Mouse (Mus musculus) hindlimb bud, embryonic 11.5 days (tissue): Measurements from ENCODE around the gene Krt8.

Experiments
- DNase-seq: peaks from one replicate; pipeline ENCODE4 v3.0.0-alpha.2; 2012; ENCODE audit warnings: low read depth, low spot score; ENCODE audit errors: extremely low spot score

The Krt8 gene

DNA sequence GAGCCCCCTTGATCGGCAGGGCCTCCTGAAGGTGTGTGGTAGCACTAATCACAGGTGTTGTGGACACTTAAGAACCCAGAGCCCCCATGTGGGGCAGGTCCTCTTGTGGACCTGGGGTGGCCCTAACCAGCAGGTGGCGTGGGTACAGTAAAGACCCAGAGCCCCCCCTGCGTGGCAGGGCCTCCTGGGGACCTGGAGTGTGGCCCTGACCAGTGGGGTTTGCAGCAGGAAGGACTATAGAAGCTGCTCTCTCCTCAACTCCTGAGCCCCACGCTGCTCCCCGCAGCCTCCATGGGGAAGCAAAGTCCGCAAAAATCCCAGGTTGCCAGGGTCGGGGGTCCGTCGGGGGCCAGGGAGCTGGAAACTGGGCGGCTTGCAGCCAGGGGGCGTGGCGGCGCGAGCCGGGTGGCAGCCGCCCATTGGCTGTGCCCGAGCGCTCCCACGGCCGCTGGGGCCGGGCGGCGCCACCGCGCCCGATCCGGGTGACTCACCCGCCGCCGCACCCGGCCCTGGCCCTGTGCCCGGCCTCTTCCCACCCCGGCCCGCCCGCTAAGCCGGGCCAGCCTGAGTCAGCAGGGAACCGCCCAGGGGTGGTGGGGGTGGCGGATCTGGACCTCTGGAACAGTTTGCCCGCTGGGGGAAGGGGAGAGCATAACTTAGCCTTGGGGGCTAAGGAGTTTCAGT is 27.1 kb downstream of the Krt8 start:
- no peak for DNase-seq

DNA sequence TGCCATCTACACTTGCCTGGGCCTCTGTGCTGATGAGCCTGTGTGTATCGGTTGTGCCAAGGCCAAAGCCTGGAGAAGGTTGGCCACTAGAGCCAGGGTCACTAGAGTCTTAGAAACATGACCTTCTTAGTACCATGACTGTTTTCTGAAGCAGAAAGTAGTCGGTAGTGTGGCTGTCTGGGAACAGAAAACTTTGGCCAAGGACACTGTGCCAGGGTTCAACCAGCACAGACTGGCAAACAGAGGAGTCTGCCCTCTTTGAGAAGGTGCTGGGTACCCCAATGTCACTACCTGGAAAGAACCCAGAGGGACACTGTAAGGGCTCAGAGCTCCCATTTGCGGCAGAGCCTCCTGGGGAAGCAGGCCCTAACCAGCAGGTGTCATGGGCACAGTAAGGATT is 27.6 kb downstream of the Krt8 start:
- no peak for DNase-seq

DNA sequence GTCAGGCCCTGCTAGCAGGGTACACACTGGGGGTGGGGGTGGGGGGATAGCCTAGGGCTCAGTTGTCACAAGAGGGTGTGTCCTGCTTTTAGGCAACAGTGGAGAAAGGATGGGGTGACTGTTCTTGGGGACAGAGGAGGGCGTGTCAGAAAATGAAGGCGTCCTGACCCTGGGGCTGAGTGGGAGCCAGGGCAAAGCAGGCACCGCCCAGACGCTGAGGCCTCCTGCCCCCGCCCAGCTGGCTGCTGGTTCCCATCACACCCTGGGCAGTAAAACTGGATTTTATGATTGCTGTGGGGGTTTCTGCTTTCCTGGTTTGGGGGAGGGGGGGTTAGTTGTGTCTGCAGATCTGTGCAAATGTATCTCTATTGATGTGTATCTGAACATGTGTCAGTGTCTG is 28.3 kb downstream of the Krt8 start:
- no peak for DNase-seq

DNA sequence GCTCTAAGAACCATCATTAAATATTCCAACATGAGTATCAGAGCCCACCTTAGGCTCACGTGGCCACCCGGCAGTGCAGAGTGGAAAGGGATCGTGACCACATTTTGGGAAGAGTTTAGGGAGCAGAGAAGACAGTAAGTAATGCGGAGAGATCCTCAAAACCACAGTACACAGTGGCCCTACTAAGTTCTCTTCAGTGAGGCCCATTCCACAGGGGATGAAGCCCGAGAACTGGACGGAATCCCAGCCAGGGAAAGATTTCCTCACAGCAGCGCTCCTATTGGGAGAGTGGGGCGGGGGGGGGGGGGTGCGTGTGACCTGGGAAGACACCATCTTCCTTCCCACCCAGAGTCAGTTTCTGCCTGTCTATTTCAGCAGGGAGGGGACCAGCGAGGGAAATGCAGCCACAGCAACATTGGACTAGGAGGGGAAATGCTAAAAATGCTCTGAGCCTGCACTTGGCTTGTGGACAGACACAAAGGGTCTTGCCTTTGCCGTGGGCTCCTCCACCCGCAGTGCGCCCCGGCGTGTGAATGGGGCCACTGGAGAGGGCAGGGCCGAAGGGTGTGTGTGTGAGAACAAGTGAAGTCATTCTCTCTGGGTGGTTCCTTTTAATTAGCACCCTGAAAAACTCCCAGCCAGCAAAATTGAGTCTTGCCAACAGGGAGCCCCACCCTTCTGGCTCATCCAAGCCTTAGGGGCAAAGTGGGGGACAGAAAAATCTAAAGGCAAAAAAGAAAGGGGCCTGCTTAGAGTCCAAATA is 30.0 kb downstream of the Krt8 start:
- DNase-seq, result no peak

DNA sequence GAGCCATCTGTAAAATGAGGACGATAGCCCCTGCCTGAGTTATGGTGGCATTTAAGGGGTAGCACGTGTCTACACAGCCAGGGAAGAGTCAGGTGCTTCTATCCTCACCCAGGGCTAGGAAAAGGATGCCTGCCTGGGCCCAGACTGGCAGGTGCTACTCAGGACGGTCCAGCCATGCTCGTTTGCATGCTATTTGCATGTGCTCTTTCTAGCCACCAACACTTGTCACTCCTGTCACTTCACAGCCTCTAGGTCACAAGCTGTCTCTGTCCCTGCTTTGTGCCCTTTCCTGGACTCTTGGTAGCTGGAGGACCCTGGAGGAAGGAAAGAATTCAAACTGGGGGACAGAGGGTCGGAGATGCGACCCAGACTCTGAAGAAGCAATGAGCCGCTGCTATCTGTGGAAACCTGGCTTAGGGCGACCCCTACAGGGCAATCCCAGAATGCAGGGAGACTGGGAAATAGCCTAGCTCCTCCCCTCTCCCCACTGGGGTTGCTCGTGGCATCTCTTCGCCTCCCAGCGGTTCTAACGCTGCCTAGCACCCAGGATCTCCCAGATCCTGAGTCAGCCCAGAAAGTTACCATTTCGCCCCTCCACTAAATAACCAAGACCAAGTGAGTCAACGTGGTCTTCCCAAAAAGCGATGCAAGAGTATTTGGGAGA is 30.7 kb downstream of the Krt8 start:
- peak; percentile 92 for DNase-seq

DNA sequence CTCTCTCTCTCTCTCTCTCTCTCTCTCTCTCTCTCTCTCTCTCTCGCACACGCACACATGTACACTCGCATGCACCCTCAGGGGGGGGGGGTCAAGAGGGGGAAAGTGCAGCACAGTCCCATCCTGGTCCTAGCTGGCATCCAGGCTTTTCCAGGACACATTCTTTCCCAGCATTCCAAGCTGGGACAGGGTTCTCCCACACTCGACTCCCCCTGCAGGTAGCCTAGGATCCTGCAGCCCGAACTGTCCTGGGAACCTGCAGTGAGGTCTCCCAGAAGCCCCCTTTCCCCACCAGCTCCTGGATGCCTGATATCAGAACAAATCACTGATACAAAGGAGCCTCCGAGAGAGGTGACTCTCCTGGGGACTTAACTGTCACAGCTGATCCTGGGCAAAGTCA is 33.7 kb downstream of the Krt8 start:
- DNase-seq, result no peak

DNA sequence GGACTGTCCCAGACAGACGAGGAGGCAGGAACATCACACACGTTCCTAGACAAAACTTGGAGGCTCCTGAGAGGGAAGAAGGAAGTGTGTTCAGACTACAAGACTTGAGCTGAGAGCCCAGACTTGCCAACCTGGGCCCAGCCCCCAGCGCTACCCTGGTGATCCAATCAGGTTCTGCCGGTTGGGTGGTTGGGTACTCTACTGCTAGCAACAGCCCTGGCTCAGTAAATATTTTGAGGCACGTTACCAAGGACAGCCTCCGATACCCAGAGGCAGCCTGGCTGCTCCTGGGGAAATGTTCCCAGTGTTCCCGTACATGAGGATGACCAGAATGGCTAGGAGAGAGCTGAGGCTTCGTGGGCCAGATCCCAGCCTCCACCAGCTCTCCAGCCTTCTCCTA is 37.5 kb downstream of the Krt8 start:
- no peak for DNase-seq

DNA sequence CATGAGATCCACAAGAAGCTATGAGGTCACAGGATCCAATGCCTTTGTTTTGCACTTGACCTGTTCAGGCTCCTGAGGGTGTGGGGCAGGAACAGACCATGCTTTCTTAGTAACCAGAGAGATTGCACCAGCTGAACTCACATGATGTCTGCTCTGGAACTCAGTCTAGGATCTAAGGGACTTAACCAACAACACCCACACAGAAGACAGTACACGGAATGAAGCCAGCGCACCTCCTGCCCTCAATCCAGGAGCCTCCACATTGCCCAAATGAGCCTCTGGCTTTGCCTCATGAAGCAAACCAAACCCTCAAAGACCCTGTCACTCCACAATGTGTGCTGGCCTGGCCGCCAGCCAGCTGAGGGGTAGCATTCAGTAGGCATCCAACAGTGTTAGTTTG is 45.4 kb downstream of the Krt8 start:
- no peak for DNase-seq

DNA sequence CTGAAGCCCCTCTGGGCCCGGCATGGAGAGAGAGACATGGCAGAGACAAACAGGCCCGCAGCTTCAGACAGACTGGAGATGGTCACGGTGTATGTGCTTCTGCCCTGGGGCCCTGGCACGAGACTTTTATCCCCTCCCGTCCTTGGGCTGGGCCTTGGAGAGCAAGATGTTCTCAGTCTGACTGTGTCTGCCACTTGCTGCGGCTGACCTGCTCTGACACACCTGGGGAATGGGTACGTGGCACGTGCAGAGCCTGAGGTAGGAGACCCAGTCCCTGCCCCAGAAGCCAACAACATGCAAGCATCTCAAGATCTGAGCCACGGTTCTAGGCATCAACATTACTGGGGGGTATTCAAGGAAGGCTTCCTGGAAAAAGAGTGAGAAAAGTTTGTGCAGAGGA is 50.1 kb downstream of the Krt8 start, which contains the start of gene Krt78:
TSS of gene Krt78 (minus strand) at position 101 of the 400 bp plus-strand sequence.
- no peak for DNase-seq

DNA sequence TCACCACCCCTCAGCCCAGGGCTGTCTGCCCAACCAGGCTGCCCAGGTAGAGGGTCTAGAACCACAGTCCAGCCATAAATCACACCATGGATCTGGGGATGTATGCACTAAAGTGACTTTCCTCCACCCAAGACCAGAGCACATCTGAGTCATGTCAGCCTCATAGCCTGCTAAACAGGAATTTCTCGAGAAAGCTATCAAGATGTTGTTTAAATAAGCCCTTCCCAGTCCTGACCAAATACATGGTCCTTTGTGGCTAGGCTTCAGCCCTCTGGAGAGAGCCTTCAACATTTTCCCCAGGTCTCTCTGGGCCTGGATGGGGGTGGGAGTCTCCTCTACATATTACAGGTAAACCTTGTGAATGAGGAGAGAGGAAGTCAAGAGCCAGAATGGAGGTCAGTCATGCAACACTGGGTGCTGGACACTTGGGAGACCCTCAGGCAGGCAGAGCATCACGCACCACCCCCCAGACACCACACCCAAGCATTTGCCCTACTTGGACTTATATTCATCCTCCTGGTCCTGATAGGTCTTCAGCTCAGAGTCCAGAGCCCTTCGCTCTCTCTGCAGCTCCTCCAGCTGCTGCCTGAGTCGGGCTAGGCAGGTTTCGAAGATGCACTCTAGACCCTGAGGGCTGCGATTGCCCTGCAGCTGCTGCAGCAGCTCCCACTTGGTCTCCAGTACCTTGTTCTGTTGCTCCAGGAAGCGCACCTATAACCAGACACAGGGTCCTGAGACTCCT is 51.4 kb downstream of the Krt8 start:
- no peak for DNase-seq
